Mouse (Mus musculus) left cerebral cortex, adult 2 months (tissue): ENCODE measurements around the gene Mgat5. TPM values are rescaled to one million over a fixed set of nuclear protein-coding genes. Genes with fewer than 3 reads are reported as not detected.
A peak's percentile ranks its signal among the peaks of the same experiment; 100 is the strongest.

ENCODE experiments used
- DNase-seq, 2 experiments: peaks; one replicate each; pipeline ENCODE4 v3.0.0; 2021 to 2022; ENCODE audit warnings: low spot score in 2 of 2, mixed read lengths in 1 of 2; ENCODE audit errors: extremely low spot score in 1 of 2
- H3K27ac ChIP-seq: fragments of 200-600 bp; 2 replicates; pipeline ENCODE4 v1.8.1; 2022
- H3K4me3 ChIP-seq: fragments of 200-600 bp; 2 replicates; pipeline ENCODE4 v1.8.1; 2022
- CTCF ChIP-seq: fragments of 200-600 bp; IDR thresholded peaks from 2 replicates; pipeline ENCODE4 v1.8.1; 2022; ENCODE audit warnings: antibody characterized with exemption, mild to moderate bottlenecking, moderate library complexity
- intact Hi-C: fragments of 180-260 bp; cut with DNase I; formaldehyde crosslinking; loops from one replicate; pipeline ENCODE4 v1.15.1; 2025
- total RNA-seq, 2 experiments: library from RNA; stranded (reverse); gene quantifications; 2 replicates each; pipeline ENCODE4 v1.2.3; 2021

Gene Mgat5
- total RNA-seq, 2 experiments from 2014 or later: 78.7 to 79.6 TPM

DNA sequence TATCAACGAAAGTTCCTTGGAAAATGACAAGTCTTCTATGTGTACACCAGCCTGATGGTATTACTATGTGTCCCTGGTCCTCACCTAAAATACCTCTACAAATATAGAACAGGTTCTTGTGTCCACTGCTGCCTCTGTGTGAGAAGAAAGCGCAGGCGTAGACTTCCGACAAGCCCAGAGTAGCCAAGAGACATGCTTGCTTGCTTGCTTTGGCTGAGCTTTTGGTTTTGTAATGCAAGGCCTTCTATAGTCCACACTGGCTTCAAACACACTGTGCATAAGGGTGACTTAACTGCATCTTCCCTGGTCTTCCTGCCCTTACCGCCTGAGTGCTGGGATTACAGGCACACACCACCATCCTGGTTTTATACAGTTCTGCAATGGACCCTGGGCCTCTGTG is 262.4 kb downstream of the Mgat5 start:
- intact Hi-C loops: no loop called here
- TF ChIP-seq CTCF: no peak
- H3K27ac ChIP-seq: no peak overlapping the region

GRCm38 (mm10) chr1:127470175-127470574 is 265.4 kb downstream of the Mgat5 start:
- no peak for TF ChIP-seq CTCF
- intact Hi-C loops: no loop called here
- no peak for DNase-seq
- Histone ChIP-seq H3K4me3 (no peak overlapping the region), H3K27ac (no peak overlapping the region)

More for the DNA sequence above, 262.4 kb downstream of the Mgat5 start:
- no peak overlapping the region for H3K4me3 ChIP-seq
- DNase-seq: no peak

DNA sequence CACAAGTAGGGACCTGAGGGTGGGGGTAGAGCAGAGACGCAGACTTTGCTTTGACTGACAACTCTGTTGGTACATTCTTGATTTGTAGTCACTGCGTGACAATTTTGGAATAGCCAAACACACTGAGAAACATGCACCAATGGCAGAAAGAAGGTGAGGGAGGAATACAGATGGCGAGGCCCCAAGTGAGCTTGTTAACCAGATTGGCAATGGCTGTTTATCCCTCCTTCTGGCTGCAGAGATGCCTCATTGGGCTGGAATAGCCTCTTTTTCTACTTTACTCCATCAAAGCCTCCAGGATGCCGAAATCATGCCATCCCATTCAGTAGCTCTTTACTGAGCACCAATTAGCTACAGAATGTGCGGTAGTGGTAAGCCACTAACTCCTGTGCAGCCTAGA is 270.9 kb downstream of the Mgat5 start:
- no peak for DNase-seq
- no peak overlapping the region for H3K27ac ChIP-seq
- H3K4me3 ChIP-seq: no peak overlapping the region
- intact Hi-C loops: no loop called here
- no peak for TF ChIP-seq CTCF

DNA sequence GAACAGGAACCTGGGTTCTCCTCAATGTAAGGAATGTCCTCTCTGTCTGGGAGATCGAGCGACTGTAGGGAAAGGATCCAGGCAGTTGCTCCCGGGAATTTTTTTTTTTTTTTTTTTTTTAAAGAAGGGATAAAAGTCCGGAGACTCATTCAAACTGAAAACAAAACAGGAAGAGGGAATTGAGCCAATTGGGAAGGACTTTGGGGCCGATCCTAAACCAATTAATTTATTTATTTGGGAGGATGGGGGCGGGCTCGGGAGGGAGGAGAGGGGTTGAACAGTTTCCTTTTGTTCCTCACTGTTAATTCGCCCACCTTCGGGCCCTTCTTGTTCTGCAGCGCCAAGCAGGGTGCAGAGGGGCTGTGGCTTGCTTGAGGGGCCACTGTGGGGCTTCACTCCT is 278.1 kb downstream of the Mgat5 start:
- intact Hi-C loops: no loop called here
- DNase-seq: no peak
- Histone ChIP-seq H3K27ac (no peak overlapping the region), H3K4me3 (no peak overlapping the region)
- TF ChIP-seq CTCF: no peak

DNA sequence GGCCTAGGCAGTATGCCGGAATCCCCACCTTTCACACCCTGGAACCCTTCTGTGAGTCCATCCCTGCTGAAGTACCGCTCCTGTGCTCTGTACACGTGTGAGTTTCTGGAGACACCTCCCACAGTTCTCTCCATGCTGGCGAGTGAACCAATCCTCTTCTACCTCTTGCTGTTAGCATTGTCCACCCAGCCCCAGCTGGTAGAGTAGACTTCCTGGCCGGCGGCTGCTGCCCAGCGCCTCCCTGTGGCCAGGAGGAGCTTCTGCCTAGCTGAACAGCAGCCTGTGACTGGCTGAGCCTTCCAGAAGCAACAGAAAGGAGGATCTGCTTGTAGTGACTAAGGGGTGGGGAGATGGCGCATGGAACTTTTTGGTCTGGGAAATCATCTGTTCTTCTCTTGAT is 279.4 kb downstream of the Mgat5 start:
- H3K4me3 ChIP-seq: no peak overlapping the region
- peak; percentile 41 for TF ChIP-seq CTCF
- no peak overlapping the region for H3K27ac ChIP-seq
- intact Hi-C loops: no loop called here
- DNase-seq: no peak

- intact Hi-C loops: no loop called here
- peak; percentile 72 for TF ChIP-seq CTCF
- DNase-seq: peak; percentile 57 to 59
Measured at GRCm38 (mm10) chr1:127484826-127485225, 280.0 kb downstream of the Mgat5 start.

GRCm38 (mm10) chr1:127487161-127487560 is 282.3 kb downstream of the Mgat5 start:
- H3K27ac ChIP-seq: no peak overlapping the region
- TF ChIP-seq CTCF: peak; percentile 80
- DNase-seq: peak; percentile 42 to 66
- intact Hi-C loops: loop anchor here (2.0 kb wide), 1 partner anchor 284 kb away; no protein-coding TSS in a partner anchor
- no peak overlapping the region for H3K4me3 ChIP-seq

More at GRCm38 (mm10) chr1:127484826-127485225, 280.0 kb downstream of the Mgat5 start:
- H3K27ac ChIP-seq: no peak overlapping the region
- no peak overlapping the region for H3K4me3 ChIP-seq

GRCm38 (mm10) chr1:127496737-127497543 is 292.1 kb downstream of the Mgat5 start:
- DNase-seq: peak; percentile 41 to 51
- intact Hi-C loops: loop anchor here (5.0 to 10.0 kb wide), 2 partner anchors 330 to 418 kb away; no protein-coding TSS in a partner anchor
- peak; percentile 98 for TF ChIP-seq CTCF
- Histone ChIP-seq H3K27ac (no peak overlapping the region), H3K4me3 (no peak overlapping the region)

DNA sequence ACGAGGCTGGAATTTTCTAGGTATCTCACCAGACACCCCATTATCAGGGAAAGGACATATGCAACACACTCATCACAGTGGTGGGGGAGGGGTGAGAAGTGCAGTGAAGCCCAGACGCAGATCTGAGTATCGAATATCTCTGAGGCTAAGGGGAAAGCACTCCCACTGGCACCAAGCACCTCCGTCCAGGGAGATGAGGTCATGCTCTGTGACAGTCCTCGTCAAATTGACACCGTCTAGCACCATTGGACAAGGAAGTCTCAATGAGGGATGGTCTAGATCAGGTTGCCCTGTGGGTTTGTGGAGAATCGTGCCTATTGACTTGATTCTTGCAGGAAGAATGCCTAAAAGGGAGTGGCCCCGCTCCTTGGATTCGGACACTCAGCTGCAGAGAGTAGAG is 293.9 kb downstream of the Mgat5 start:
- DNase-seq: no peak
- intact Hi-C loops: loop anchor here (5.0 to 10.0 kb wide), 2 partner anchors 329 to 416 kb away; no protein-coding TSS in a partner anchor
- Histone ChIP-seq H3K4me3 (no peak overlapping the region), H3K27ac (no peak overlapping the region)
- no peak for TF ChIP-seq CTCF

DNA sequence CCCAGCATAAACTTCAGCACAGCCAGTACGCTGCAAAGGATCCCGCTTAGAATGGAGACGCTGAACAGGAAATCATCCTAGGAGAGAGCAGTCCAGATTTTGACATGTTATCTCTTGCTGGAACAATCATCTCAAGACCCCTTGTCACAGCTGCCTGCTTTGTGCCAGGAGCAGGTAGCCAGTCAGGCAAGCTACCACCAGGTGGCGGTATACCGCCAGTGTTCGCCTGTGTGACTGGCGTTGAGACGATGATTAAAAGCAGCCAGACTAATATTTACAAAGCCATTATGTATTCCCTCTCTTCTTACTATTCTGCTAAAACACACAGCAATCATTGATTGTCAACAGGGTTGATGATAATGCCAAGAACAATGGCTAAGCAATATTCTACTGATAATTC is 295.4 kb downstream of the Mgat5 start:
- peak; percentile 94 for TF ChIP-seq CTCF
- H3K4me3 ChIP-seq: no peak overlapping the region
- no peak overlapping the region for H3K27ac ChIP-seq
- peak; percentile 82 to 87 for DNase-seq
- intact Hi-C loops: loop anchor here (1.0 kb wide), 2 partner anchors 179 to 265 kb away; partner anchors contain the start of gene Tmem163

GRCm38 (mm10) chr1:127500701-127501100 is 295.9 kb downstream of the Mgat5 start:
- DNase-seq: no peak
- Histone ChIP-seq H3K27ac (no peak overlapping the region), H3K4me3 (no peak overlapping the region)
- no peak for TF ChIP-seq CTCF
- intact Hi-C loops: loop anchor here (1.0 kb wide), 2 partner anchors 179 to 265 kb away; partner anchors contain the start of gene Tmem163

- no peak for DNase-seq
- Histone ChIP-seq H3K27ac (no peak overlapping the region), H3K4me3 (no peak overlapping the region)
- intact Hi-C loops: no loop called here
- no peak for TF ChIP-seq CTCF
Measured at GRCm38 (mm10) chr1:127507042-127507650, 302.3 kb downstream of the Mgat5 start.
